Mouse (Mus musculus) liver, embryonic 18 days (tissue): ENCODE results near the gene Tmem87a. TPM values are rescaled to one million over a fixed set of nuclear protein-coding genes. Genes with fewer than 3 reads are reported as not detected.

Experiments
- polyA plus RNA-seq: library from polyadenylated mRNA; depleted of rRNA; stranded (reverse); fragments of >200 nt; gene quantifications from 2 replicates; pipeline ENCODE4 v1.2.3, GENCODE M21; 2012; rRNA removed

The Tmem87a gene
- 6.5 and 6.6 TPM in 2 replicates for polyA plus RNA-seq

DNA sequence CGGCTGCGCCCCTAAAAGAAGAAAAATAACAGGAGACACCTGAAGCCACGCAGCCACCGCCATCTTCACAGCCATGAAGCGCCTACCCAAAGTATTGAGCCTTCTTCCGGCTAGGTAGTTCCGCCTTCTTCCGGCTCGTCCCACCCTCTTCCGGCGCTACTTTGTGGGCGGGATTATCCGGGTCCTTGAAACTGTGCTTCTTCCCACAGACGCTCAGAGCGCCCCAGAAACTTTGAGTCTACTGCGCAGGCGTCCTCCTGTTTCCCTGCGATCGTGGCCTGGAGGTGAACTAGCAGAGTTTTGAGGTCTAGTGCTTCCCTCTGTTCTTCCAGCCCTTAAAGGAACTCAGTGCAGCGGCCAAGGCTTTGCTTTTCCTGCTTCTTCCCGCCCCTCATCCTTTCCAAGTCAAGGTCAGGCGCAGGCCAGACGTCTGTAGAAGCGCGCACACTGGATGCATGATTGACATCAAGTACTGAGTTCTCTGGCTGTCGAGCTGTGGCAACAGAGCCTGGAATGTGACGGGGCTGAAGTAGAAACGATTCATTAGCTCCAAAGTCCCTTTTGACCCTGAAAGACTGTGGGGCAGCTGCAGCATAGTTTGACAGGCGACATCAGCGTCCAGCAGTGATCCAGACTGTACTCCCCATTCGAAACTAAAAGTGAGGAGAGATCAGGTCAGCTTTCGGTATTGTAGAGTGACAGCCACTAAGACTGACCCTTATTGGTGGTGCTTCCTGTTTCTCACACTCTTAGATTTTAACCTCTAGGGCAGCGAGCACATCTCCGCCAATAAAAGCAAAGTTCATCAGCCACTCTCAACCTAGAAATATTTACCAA is at the start of gene Tmem87a:
Tmem87a (minus strand) TSS at position 128 of the 837 bp plus-strand sequence.

DNA sequence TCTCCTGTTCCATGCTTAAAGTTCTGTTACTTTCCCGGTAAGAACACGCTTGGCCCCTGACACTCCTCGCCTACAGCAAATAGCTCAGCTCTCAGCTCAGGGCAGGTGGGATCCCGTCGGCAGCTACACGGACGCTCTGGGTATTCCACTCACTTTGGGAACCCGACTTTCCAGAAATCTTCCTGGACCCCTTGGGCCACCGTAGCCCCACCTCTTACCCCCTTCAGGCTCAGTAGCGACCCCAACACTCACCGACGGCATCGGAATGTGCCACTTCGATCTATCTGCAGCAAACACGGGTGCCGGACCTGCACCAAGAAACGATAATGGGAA is 294 bp downstream of the Tmem87a start, which contains the start of gene Ganc:
Ganc (plus strand) TSS at position 244 of the 333 bp plus-strand sequence.

DNA sequence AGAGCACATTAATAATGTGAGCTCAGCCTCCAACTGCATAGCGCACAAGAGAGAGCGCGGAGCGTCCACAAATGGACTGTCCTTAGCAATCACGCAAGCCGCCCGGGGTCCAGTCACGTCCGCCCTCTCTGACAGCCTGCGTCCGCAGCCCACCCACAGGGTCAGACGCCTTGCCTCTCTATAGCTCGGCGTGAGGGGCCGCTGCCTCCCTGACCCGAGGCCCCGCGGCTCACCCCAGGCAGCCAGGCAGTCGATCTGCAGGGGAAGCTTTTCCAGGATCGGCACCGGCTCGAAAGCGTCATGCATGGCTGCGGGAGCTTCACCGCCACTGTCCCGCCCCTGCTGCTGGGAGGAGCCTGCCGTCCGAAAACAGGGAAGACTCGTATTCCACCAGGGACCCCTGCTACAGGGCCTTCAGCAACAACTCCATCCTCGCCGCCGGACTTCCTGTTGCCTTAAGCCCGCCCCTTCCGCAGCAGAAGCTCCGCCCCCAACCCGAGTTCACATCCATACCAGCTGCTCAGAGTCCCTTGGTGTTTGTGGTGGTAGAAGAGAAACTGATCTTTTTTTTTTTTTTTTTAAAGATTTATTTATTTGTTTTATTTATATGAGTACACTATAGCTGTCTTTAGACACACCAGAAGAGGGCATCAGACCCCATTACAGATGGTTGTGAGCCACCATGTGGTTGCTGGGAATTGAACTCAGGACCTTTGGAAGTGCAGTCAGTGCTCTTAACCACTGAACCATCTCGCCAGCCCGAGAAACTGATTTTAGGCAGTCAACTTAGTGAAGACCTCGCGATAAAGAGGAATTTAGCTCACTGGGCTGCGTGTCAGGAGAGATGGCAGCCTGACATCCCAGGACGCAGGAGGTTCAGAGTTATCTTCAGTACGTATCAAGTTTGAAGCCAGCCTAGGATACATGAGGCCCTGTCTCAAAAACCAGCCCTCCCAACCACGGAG is 50.9 kb downstream of the Tmem87a start, which contains the start of gene Vps39:
Vps39 (minus strand) TSS at position 456 of the 965 bp plus-strand sequence.

GRCm38 (mm10) chr2:120313976-120314375 is 89.9 kb downstream of the Tmem87a start, which contains the start of gene Pla2g4f:
Gene Pla2g4f (minus strand): TSS chr2:120314165.

Other genes starting within 250 kb of the Tmem87a start
- 8.3 and 8.7 TPM in 2 replicates for gene Ehd4, start 249.5 kb downstream of the Tmem87a start, polyA plus RNA-seq
- gene Pla2g4e, start 158.8 kb downstream of the Tmem87a start, polyA plus RNA-seq: 0.01 TPM in 1 of 2 replicates, not detected in the other
- not detected in 2 replicates for gene Pla2g4d, start 114.9 kb downstream of the Tmem87a start, polyA plus RNA-seq
- gene Pla2g4f, start 89.9 kb downstream of the Tmem87a start, polyA plus RNA-seq: 0.01 TPM in 1 of 2 replicates, not detected in the other
- gene Vps39, start 51.0 kb downstream of the Tmem87a start, polyA plus RNA-seq: 8.4 and 9.4 TPM in 2 replicates
- gene Ganc, start 217 bp downstream of the Tmem87a start, polyA plus RNA-seq: 6.4 and 7.5 TPM in 2 replicates
- 3.8 and 4.5 TPM in 2 replicates for gene Capn3, start 51.9 kb upstream of the Tmem87a start, polyA plus RNA-seq
- gene Zfp106, start 159.7 kb upstream of the Tmem87a start, polyA plus RNA-seq: 13.6 and 15.6 TPM in 2 replicates
- 15.6 and 16.6 TPM in 2 replicates for gene Snap23, start 163.6 kb upstream of the Tmem87a start, polyA plus RNA-seq
- gene Haus2, start 205.3 kb upstream of the Tmem87a start, polyA plus RNA-seq: 5.7 and 5.9 TPM in 2 replicates
- 8.0 and 8.2 TPM in 2 replicates for gene Lrrc57, start 205.4 kb upstream of the Tmem87a start, polyA plus RNA-seq
- gene Stard9, start 225.0 kb upstream of the Tmem87a start, polyA plus RNA-seq: 3.0 and 3.9 TPM in 2 replicates